Mouse (Mus musculus) CD4-positive, CD25-positive, alpha-beta regulatory T cell, adult 9 weeks (primary cell): ENCODE data around the gene Gm8914. TPM values are rescaled to one million over a fixed set of nuclear protein-coding genes. Genes with fewer than 3 reads are reported as not detected.

Experiments
- polyA plus RNA-seq: library from polyadenylated mRNA; unstranded; fragments of 100-300 nt; shearing (Covaris generic); gene quantifications from one replicate; pipeline ENCODE4 v1.2.1, GENCODE M21; 2017

Gm8914 gene
- not detected for polyA plus RNA-seq

DNA sequence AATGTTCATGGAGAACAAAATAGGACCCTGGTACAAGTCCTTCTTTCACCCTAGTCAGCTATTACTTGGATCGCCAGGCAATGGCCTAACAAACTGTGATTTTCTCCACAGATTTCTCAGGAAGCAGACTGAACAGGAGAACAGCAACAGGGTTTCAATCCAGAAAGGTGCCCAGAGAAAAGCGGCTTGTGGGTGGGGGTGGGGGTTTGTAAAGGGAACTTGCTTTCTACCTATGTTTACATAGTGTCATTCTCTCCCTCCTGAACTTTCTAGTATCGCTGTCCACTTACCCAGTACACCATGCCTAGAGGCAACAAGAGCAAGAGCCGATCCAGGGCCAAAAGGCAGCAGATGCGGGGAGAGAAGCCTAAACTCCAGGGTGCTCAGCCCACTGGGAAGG, at the start of gene Gm8914:
Gene Gm8914, plus strand, starts transcription at position 301 of the 400 bp plus-strand sequence.

Other genes starting within 250 kb of the Gm8914 start
- gene Mageb2, start 148.4 kb upstream of the Gm8914 start, polyA plus RNA-seq, result not detected
- gene Gm5072, start 87.6 kb upstream of the Gm8914 start, polyA plus RNA-seq, result not detected
- gene 1700084M14Rik, start 95.8 kb downstream of the Gm8914 start, polyA plus RNA-seq, result not detected
- not detected for gene Gm14781, start 152.1 kb downstream of the Gm8914 start, polyA plus RNA-seq